Mouse (Mus musculus): Measurements from ENCODE around the gene Gm17657. TPM values are rescaled to one million over a fixed set of nuclear protein-coding genes. Genes with fewer than 3 reads are reported as not detected.
"Not testable (repeated sequence)": the region's sequence is repeated elsewhere in the genome, so short reads cannot be mapped to it uniquely, and the experiment has no call there.

Gm17657 gene
- polyA plus RNA-seq, 1 experiment from 2014 or later: not detected

GRCm38 (mm10) chr17:29518665-29519064 lies 30.8 kb downstream of the Gm17657 start:
- H3K27ac ChIP-seq; H3K4me1 ChIP-seq; H3K4me3 ChIP-seq; H3K4me2 ChIP-seq; H3K36me3 ChIP-seq; H3K27me3 ChIP-seq; ATAC-seq (ENCODE audit: insufficient number of reproducible peaks, insufficient read depth, low FRiP score, low TSS enrichment, low read depth); H3K9me3 ChIP-seq; H3K9ac ChIP-seq: not testable (repeated sequence)
- 91% methylated on average over 5 of the region's 5 CpGs for WGBS

DNA sequence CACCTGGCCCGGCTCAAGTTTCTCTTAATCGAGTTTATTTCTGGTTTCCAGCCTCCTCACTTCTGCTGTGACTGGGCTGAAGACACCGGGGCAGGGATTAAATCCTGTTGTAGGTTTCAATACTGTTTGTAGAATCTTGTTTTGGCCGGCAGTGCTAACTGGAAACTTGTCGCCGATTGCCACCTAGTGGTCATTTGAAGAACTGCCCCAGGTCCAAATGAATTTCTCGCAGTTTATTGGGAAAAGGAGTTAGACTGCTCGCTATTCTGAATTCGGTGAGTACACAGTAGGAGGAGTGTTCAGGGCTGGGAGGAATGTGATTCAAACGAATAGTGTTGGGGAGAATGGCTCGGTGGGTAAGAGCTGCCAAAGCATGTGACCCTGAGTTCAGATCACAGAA lies 35.0 kb downstream of the Gm17657 start:
- 0 out of 2 replicates have a peak overlapping the region, but pooled peaks have one; percentile 11 for H3K4me2 ChIP-seq
- no peaks in the 10 kb centered on the region for H3K36me3 ChIP-seq
- H3K27ac ChIP-seq: peak overlapping the region; percentile 57; the same call in 1 of the 2 replicates
- 1% methylated on average over 11 of the region's 11 CpGs for WGBS
- H3K4me3 ChIP-seq: no peak overlapping the region
- H3K9me3 ChIP-seq: no peaks in the 10 kb centered on the region
- H3K27me3 ChIP-seq: no peaks in the 10 kb centered on the region
- ATAC-seq (ENCODE audit: insufficient number of reproducible peaks, insufficient read depth, low FRiP score, low TSS enrichment, low read depth): peak; percentile 48; the same call in 1 of the 2 replicates
- H3K4me1 ChIP-seq: peaks cover 4% of the 10 kb centered on the region
- H3K9ac ChIP-seq: no peak overlapping the region

GRCm38 (mm10) chr17:29513044-29513730 lies 36.3 kb downstream of the Gm17657 start:
- no peak overlapping the region for H3K4me2 ChIP-seq
- ATAC-seq (ENCODE audit: insufficient number of reproducible peaks, insufficient read depth, low FRiP score, low TSS enrichment, low read depth): no peak
- 38% methylated on average over 13 of the region's 13 CpGs for WGBS
- no peaks in the 10 kb centered on the region for H3K36me3 ChIP-seq
- H3K4me3 ChIP-seq: no peak overlapping the region
- H3K4me1 ChIP-seq: peaks cover 4% of the 10 kb centered on the region
- no peaks in the 10 kb centered on the region for H3K27me3 ChIP-seq
- H3K9me3 ChIP-seq: no peaks in the 10 kb centered on the region
- no peak overlapping the region for H3K27ac ChIP-seq
- H3K9ac ChIP-seq: no peak overlapping the region

DNA sequence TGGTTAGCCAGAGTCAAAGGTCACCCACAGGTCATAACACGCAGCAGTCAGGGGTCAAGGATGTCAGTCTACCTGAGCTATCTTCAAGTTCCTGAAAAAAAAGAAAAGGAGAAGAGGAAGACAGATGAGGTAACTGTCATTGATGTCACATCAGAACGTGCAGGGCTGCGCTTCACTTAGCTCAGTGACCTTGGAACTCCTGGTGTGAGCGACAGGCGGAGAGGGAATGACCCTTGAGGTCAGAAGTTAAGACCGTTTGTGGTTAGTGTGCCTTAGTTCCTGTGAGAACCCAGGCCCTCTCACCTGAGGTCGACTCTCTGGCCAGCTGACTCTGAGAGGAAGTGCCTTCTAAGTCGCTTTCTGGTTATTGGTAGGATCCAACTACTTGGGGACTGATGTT lies 38.7 kb downstream of the Gm17657 start:
- H3K9ac ChIP-seq: no peak overlapping the region
- no peaks in the 10 kb centered on the region for H3K9me3 ChIP-seq
- no peaks in the 10 kb centered on the region for H3K27me3 ChIP-seq
- no peak for ATAC-seq (ENCODE audit: insufficient number of reproducible peaks, insufficient read depth, low FRiP score, low TSS enrichment, low read depth)
- H3K4me2 ChIP-seq: no peak overlapping the region
- no peaks in the 10 kb centered on the region for H3K36me3 ChIP-seq
- H3K27ac ChIP-seq: no peak overlapping the region
- no peak overlapping the region for H3K4me3 ChIP-seq
- WGBS: 57% methylated on average over 8 of the region's 8 CpGs
- peaks cover 4% of the 10 kb centered on the region for H3K4me1 ChIP-seq

- Histone ChIP-seq H3K4me1 (peaks cover under 1% of the 10 kb centered on the region), H3K4me3 (no peak overlapping the region), H3K27ac (no peak overlapping the region), H3K36me3 (no peaks in the 10 kb centered on the region), H3K4me2 (no peak overlapping the region), H3K9me3 (no peaks in the 10 kb centered on the region), H3K9ac (no peak overlapping the region), H3K27me3 (no peaks in the 10 kb centered on the region)
- WGBS: 73% methylated on average over 12 of the region's 12 CpGs
- ATAC-seq (ENCODE audit: insufficient number of reproducible peaks, insufficient read depth, low FRiP score, low TSS enrichment, low read depth): no peak
Measured at GRCm38 (mm10) chr17:29508927-29509608, 40.4 kb downstream of the Gm17657 start.

GRCm38 (mm10) chr17:29503700-29504099 lies 45.7 kb downstream of the Gm17657 start:
- Histone ChIP-seq H3K27ac (no peak overlapping the region), H3K4me1 (peaks cover 11% of the 10 kb centered on the region), H3K4me2 (no peak overlapping the region), H3K36me3 (no peaks in the 10 kb centered on the region), H3K4me3 (no peak overlapping the region), H3K27me3 (0 out of 2 replicates have a peak, but pooled peaks cover 3% of the 10 kb centered on the region), H3K9ac (no peak overlapping the region), H3K9me3 (no peaks in the 10 kb centered on the region)
- WGBS: 78% methylated on average over 5 of the region's 5 CpGs
- ATAC-seq (ENCODE audit: insufficient number of reproducible peaks, insufficient read depth, low FRiP score, low TSS enrichment, low read depth): no peak

DNA sequence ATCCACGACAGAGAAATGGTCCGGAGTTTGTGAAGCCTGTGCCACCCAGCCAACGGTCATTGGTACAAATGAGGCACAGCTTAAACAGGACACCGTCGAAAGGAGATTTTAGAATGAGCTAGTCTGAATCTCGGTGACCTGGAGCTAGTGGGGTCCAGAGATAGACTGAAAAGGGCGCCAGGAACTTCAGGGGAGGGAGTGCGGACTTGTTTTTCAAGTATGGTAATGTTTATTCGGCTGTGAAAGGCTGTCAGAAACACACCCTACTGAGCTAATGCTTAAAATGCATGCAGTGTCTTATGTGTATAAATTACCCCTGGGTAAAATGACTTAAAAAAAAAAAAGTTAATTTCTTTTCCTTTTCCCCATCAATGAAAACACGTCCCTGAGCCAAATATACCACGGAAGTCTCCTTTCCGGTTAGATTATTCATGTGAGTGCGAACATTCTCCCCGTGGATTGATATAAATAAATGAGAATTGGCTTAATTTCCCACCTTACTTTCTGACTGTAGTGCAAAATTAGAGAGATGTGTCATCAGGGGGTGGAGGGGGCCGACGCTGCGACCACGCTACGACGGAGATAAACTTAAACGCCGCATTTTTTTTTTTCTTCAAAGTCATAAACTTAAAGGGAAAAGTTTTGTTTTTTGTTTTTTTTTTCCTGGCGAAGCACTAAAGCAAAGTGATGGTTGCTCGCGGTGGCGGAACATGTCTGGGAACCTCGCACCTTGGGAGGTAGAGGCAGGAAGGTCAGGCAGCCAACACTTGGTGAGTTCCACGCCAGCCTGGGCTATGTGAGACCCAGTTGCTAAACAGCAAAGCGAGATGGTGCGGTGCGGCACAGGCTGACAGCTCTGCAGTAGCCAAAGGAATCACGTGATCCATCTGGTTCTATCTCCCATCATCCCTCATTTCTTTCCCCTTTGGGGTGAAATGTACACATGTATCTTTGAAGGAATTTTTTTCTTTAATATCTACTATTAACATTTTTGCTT lies 46.5 kb downstream of the Gm17657 start:
- no peaks in the 10 kb centered on the region for H3K36me3 ChIP-seq
- H3K27me3 ChIP-seq: 0 out of 2 replicates have a peak, but pooled peaks cover 3% of the 10 kb centered on the region
- 14% methylated on average over 32 of the region's 32 CpGs for WGBS
- peak overlapping the region; percentile 24 for H3K4me3 ChIP-seq
- H3K9ac ChIP-seq: 0 out of 2 replicates have a peak overlapping the region, but pooled peaks have one; percentile 40
- H3K4me2 ChIP-seq: peak overlapping the region; percentile 51
- no peaks in the 10 kb centered on the region for H3K9me3 ChIP-seq
- H3K4me1 ChIP-seq: peaks cover 16% of the 10 kb centered on the region
- H3K27ac ChIP-seq: no peak overlapping the region
- no peak for ATAC-seq (ENCODE audit: insufficient number of reproducible peaks, insufficient read depth, low FRiP score, low TSS enrichment, low read depth)

- H3K27ac ChIP-seq: no peak overlapping the region
- H3K4me2 ChIP-seq: peak overlapping the region; percentile 51; the same call in 1 of the 2 replicates
- ATAC-seq (ENCODE audit: insufficient number of reproducible peaks, insufficient read depth, low FRiP score, low TSS enrichment, low read depth): no peak
- 71% methylated on average over 7 of the region's 7 CpGs for WGBS
- H3K4me1 ChIP-seq: peaks cover 18% of the 10 kb centered on the region
- no peak overlapping the region for H3K9ac ChIP-seq
- no peak overlapping the region for H3K4me3 ChIP-seq
- 0 out of 2 replicates have a peak, but pooled peaks cover 3% of the 10 kb centered on the region for H3K27me3 ChIP-seq
- H3K9me3 ChIP-seq: no peaks in the 10 kb centered on the region
- no peaks in the 10 kb centered on the region for H3K36me3 ChIP-seq
Measured at GRCm38 (mm10) chr17:29502005-29502668, 47.3 kb downstream of the Gm17657 start.

- Histone ChIP-seq H3K27me3 (0 out of 2 replicates have a peak, but pooled peaks cover 3% of the 10 kb centered on the region), H3K9me3 (no peaks in the 10 kb centered on the region), H3K4me3 (no peak overlapping the region), H3K36me3 (no peaks in the 10 kb centered on the region), H3K9ac (no peak overlapping the region), H3K27ac (no peak overlapping the region), H3K4me2 (no peak overlapping the region), H3K4me1 (peaks cover 18% of the 10 kb centered on the region)
- WGBS: 77% methylated on average over 17 of the region's 17 CpGs
- ATAC-seq (ENCODE audit: insufficient number of reproducible peaks, insufficient read depth, low FRiP score, low TSS enrichment, low read depth): no peak
Measured at GRCm38 (mm10) chr17:29500802-29501469, 48.5 kb downstream of the Gm17657 start.

DNA sequence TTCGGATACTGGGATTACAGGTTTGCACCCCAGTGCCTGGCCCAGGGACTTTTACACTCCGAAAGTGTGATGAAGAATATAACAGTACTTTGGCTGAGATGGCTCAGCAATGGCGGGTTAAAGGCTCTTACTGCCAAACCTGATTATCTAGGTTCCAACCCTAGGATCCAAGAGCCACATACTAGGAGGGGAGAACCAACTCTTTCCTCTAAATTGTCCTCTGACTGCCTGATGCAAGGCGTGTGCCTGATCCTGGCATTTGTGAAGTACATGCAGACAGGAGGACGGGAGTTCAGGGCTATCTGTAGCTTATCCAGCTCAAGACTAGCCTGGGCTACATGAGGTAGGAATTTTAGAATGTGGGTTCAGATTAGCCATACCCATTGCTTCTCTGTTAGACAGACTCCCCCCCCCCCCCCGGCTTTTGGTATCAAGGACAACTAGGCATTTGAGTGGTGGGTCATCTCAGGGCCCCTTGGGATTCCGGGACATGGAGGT lies 49.1 kb downstream of the Gm17657 start:
- Histone ChIP-seq H3K4me2 (no peak overlapping the region), H3K4me1 (peaks cover 18% of the 10 kb centered on the region), H3K9ac (no peak overlapping the region), H3K27ac (no peak overlapping the region), H3K9me3 (no peaks in the 10 kb centered on the region), H3K36me3 (no peaks in the 10 kb centered on the region), H3K4me3 (no peak overlapping the region), H3K27me3 (0 out of 2 replicates have a peak, but pooled peaks cover 3% of the 10 kb centered on the region)
- WGBS: 76% methylated on average over 7 of the region's 7 CpGs
- no peak for ATAC-seq (ENCODE audit: insufficient number of reproducible peaks, insufficient read depth, low FRiP score, low TSS enrichment, low read depth)
